Mouse (Mus musculus): Measurements from ENCODE around the gene Adgre5. TPM values are rescaled to one million over a fixed set of nuclear protein-coding genes. Genes with fewer than 3 reads are reported as not detected.
A peak's percentile ranks its signal among the peaks of the same experiment; 100 is the strongest.

Gene Adgre5
- total RNA-seq (2021) = 10 to 100 TPM; 31.6 to 40.0 TPM
- long read RNA-seq, experiment 1, transcript Adgre5-203 (19 exons, 2,867 nt) = major isoform, 5 of 10 reads
- long read RNA-seq, experiment 1, partial matches to known transcripts = 4 of 10 reads
- long read RNA-seq, experiment 1, other reads (novel, unspliced or antisense) = 0 of 10 reads
- long read RNA-seq, experiment 2, transcript Adgre5-201 (18 exons, 2,986 nt) = major isoform, 6 of 19 reads
- long read RNA-seq, experiment 2, partial matches to known transcripts = 7 of 19 reads
- long read RNA-seq, experiment 2, other reads (novel, unspliced or antisense) = 3 of 19 reads

- intact Hi-C loops (cut with DNase I; ENCODE audit: low total_unique reads) = no loop called here
- peak; percentile 85 for DNase-seq
Observed at GRCm38 (mm10) chr8:83740976-83741741, at the start of gene Adgre5. Gene Adgre5 (minus strand): TSS chr8:83741326.

GRCm38 (mm10) chr8:83789826-83790225 lies 48.7 kb upstream of the Adgre5 start:
- DNase-seq = no peak
- intact Hi-C loops (cut with DNase I; ENCODE audit: low total_unique reads) = no loop called here

DNA sequence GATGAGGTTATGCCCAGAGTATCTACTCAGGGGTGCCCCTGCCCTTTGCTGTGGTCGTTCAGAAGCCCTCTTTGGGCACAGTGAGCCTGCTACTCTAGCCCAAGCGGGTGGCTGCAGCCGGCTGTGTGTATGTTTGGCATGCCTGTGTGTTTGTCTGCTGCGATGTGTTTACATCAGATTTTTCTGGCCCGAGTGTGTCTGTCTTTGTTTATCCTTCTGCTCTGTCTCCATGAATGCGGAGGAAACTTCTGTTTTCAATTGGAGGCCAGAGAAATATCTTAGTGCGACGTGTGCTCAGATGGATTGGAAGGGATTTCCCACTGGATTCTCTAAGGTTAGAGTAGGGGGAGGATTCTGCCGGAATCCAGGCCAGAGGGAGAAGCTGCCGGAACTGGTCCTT lies 43.9 kb upstream of the Adgre5 start:
- DNase-seq = no peak
- intact Hi-C loops (cut with DNase I; ENCODE audit: low total_unique reads) = no loop called here

DNA sequence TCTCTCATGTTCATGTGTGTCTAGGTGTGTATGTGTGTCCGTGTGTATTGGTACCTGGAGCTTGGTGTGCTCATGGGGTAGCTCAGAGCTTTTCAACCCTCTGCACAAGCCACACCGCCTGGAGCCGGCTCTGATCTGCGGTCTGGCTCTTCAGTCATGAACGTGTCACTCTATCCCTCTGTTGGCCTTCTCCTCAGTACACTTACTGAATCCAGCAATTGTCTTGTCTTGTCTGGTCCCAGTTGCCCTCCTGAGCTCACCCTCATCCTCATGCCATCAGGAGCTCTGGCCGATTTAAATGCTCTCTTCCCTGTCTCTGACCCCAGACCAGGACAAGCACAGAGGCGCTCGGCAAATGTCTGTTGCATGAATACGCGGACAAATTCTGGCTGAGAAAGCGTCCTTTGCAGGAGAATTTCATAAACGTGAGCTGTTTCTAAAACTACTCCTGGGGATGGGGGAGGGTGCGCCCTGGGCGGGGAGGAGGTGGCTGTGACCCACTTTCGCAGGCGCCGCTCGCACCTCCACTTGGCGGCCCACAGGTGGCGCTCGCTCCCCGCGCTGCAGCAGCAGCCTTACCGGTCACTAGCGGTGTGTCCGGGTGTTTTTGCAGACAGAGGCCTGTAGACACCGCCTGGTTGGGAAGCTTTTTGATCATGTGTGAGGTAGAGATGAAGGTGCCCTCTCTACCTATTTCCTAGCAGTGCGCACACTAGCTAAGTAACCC lies 41.9 kb upstream of the Adgre5 start:
- intact Hi-C loops (cut with DNase I; ENCODE audit: low total_unique reads) = loop anchor here (5.0 kb wide), 1 partner anchor 109 kb away; no protein-coding TSS in a partner anchor
- DNase-seq = peak; percentile 85

DNA sequence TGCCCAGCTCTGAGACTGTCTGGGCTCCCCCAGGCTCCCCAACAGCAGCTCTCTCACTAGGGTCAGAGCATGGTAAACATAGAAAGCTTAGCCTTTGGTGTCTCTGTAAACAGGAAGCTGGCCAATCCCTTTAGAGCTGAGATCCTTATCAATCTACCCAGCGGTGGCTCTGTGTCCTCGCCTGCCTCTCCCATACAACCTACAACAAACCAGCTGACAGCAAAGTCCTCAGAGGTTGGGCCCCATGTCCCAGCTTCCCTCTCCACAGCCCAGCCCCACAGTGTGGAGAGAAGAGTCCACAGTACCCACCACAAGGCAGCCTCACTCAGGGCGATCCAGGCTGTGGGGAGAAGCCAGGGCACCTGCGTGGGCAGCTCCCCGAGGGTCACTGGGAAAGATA lies 38.5 kb upstream of the Adgre5 start:
- intact Hi-C loops (cut with DNase I; ENCODE audit: low total_unique reads) = loop anchor here (5.0 kb wide), 1 partner anchor 113 kb away; no protein-coding TSS in a partner anchor
- DNase-seq = no peak

DNA sequence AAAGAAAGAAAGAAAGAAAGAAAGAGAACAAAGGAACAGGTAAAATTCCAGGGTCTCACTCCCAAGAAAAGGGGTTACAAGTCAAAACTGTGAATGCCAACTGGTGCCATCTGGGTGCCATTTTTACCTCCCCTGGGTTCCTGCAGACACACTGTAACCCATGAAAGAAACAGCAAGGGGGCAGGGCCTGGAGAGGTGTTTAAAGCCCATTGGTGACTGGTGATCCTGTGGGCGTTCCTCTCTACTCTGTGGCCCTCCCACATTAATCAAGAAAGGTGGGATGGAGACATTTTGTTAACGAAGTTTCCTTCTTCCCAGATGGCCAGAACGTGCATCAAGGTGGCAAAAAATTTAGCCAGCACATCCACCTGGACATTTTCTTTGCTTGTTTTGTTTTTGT lies 36.9 kb upstream of the Adgre5 start:
- intact Hi-C loops (cut with DNase I; ENCODE audit: low total_unique reads) = no loop called here
- DNase-seq = no peak

DNA sequence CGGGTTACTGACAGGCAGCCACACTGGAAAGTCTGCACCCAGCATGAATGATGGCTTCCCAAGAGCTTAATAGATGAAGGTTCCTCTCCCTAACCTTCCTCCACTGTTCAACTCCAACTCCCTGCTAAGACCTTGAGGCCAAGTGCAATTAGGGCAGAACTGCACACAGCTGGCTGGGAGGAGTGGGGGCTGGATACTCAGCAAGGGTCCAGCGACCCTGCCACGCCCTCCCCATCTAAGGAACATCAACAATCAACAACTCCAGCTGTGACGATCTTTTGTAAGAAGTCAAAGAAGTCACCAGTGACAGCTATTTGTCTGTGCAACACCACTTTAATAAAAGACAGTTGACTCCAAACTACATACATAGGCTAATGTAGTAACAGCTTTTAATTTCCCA lies 35.5 kb upstream of the Adgre5 start:
- DNase-seq = no peak
- intact Hi-C loops (cut with DNase I; ENCODE audit: low total_unique reads) = no loop called here

DNA sequence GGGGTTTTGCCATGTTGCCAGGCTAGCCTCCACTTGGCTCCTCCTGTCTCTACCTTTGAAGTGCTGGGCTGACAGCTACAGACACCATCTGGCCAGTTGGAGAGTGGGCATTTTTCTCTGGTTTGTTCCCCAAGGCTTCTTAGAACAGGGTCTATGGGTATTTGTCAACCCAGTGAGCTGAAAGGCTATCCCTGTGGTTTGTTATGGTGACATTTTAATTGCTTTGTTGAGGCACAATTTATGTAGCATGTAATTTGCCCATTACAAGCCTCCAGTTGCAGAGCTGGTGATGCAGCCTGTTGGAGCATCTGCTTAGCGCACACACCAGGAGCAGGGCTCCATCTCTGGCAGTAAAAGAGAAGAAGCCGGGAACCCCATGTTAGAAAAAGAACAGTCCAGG lies 33.1 kb upstream of the Adgre5 start:
- intact Hi-C loops (cut with DNase I; ENCODE audit: low total_unique reads) = no loop called here
- no peak for DNase-seq

DNA sequence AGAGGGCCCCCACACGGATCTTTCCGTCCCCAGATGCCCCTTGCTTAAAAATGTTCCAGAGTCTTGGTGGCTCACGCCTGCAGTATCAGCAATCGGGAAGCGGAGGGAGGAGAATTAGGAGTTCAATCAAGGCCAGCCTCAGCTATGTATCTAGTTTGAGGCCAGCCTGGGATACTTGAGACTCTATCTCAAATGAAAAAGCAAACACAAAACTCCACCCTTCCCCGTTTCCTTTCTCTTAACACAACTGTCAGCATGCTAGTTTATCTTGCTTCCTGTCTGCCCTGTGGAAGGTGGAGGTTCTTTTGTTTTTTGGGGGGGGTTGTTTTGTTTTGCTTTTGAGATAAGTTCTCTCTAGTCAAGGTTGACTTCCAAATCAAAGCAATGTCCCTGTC lies 32.3 kb upstream of the Adgre5 start:
- intact Hi-C loops (cut with DNase I; ENCODE audit: low total_unique reads) = no loop called here

DNA sequence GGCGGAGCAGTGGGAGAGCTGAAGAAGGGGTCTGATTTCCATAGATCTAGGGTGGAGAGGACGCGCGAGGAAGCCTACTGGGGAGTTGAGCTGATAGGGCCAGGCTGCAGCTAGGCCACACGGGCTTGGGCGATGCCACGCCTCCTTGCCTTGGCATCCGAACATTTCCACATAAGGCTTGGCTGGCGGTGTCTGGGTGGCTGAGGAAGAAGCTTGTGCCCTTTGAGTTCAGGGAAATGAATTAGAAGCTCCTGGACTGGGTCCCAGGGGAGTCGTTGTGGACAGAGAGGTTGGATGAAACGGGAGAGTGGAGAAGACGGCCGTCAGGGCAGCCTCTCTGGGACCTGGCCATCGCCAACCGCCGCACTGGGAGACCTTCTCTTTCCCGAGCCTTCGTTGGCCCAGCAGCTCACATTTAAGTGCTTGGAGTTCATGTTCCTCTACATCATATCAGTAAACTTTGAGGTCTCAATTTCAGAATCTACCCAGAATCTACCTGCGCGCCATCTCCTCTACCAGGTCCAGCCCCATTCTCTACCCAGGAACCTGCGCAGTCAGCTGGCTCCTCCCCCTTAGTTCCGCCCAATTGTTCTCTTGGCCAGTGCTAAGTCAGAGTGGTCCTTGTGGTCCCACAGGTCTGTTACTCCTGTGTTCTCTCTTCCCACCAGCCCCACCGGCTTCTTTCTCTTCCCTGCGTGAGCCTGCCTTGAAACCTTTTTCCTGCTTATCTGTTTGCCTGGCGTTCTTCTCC lies 31.8 kb upstream of the Adgre5 start:
- peak; percentile 43 for DNase-seq
- intact Hi-C loops (cut with DNase I; ENCODE audit: low total_unique reads) = no loop called here

More for the DNA sequence above, 32.3 kb upstream of the Adgre5 start:
- DNase-seq = no peak

GRCm38 (mm10) chr8:83771791-83772190 lies 30.7 kb upstream of the Adgre5 start:
- DNase-seq = no peak
- intact Hi-C loops (cut with DNase I; ENCODE audit: low total_unique reads) = no loop called here

- DNase-seq = no peak
- intact Hi-C loops (cut with DNase I; ENCODE audit: low total_unique reads) = no loop called here
Observed at GRCm38 (mm10) chr8:83770669-83771068, 29.5 kb upstream of the Adgre5 start.

DNA sequence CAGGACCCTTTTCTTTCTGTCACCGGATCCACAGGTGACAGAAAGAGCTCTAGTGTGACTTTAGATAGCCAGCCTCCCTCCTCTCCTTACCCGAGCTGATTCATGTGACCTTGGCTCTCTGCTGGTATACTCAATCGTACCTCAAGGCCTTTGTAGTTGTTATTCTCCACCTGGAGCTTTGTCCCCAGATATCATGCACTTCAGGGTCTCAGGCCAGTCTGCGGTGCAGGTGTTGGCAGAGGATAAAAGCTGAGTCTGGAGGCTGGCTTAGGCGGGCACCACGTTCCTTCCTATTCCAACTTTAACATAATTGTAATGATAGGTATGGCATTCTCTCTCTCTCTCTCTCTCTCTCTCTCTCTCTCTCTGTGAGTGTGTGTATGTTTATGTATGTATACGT lies 28.6 kb upstream of the Adgre5 start:
- intact Hi-C loops (cut with DNase I; ENCODE audit: low total_unique reads) = no loop called here

GRCm38 (mm10) chr8:83768526-83768925 lies 27.4 kb upstream of the Adgre5 start:
- intact Hi-C loops (cut with DNase I; ENCODE audit: low total_unique reads) = no loop called here
- no peak for DNase-seq

More for the DNA sequence above, 28.6 kb upstream of the Adgre5 start:
- no peak for DNase-seq

DNA sequence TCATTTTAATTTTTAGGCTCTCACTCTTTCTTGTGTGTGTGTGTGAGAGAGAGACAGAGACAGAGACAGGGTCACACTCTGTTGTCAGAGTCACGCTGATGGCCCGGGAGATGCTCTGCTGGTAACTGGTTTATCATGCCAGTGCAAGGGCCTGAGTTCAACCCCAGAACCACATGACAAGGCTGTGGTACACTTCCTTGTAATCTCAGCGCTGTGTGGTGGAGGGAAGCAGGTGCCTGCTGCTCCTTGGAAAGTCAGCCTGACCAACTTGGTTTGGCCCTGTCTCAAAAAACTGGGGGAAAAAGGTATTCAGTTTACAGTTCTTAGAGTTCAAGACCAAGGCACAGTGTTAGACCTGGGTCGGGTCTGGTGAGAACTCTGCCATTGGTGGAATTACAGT lies 26.3 kb upstream of the Adgre5 start:
- no peak for DNase-seq
- intact Hi-C loops (cut with DNase I; ENCODE audit: low total_unique reads) = no loop called here

- intact Hi-C loops (cut with DNase I; ENCODE audit: low total_unique reads) = no loop called here
- no peak for DNase-seq
Observed at GRCm38 (mm10) chr8:83765663-83766062, 24.5 kb upstream of the Adgre5 start.

GRCm38 (mm10) chr8:83764717-83765116 lies 23.6 kb upstream of the Adgre5 start:
- intact Hi-C loops (cut with DNase I; ENCODE audit: low total_unique reads) = no loop called here
- DNase-seq = no peak

GRCm38 (mm10) chr8:83764116-83764515 lies 23.0 kb upstream of the Adgre5 start:
- intact Hi-C loops (cut with DNase I; ENCODE audit: low total_unique reads) = no loop called here
- DNase-seq = no peak

DNA sequence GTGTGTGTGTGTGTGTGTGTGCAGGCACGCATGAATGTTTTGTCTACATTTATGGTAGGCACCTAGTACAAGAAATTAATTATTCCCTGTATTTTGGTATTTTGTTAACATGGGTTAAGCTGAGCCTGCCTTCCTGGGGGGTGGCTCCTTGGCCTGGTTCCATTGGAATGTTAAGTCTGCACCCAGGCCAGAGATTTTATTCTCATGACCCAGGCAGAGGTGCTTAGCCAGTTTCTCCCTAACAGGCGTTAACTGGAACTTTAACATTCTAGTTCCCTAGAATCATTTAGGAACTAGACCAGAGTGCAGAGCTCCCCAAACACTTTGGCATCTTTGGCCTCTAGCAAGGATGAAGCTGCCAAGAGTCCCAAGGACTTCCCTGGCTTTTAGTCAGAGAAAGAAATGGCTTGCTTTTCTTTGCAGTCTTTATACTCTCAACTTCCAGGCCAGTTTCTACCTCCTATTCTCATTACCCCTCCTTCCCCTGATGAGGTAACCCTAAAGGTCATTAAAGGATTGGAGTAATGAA lies 18.2 kb upstream of the Adgre5 start:
- DNase-seq = no peak
- intact Hi-C loops (cut with DNase I; ENCODE audit: low total_unique reads) = no loop called here
